18 mouse cellular contexts compared by ENCODE assay signal in the genomic region with DNA sequence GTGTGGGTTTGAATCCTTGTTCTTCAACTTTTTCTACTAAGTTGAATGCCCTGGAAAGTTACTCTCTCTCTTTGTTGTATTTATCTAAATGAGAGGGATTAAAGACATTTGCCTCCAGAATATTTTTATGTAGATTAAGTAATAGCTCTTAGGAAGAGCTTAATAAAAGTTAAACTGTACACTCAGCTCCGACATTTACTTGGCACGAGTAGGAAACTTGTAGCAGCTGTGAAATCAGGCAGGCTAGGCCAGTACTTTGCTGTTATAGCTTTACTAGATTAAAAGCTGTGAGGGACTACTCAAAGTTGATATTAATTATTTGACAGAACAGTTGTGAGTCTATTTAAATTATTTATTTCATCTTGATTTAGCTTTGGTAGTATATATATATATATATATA. TPM values are rescaled to one million over a fixed set of nuclear protein-coding genes. Genes with fewer than 3 reads are reported as not detected.
"Had no signal": no experiment of that assay in that cellular context is flagged by ENCODE, and none has a peak within 500 bp of the region (broad histone marks: within the 10 kb centered on the region; RNA-seq: fewer than 3 reads in every experiment).

No protein-coding gene starts in this region.

- H3K27ac ChIP-seq: left cerebral cortex, adult 2 months; limb, embryonic 10.5 days; liver, embryonic 15.5 days; midbrain, embryonic 13.5 days had no signal

- H3K36me3 ChIP-seq: limb, embryonic 10.5 days; liver, embryonic 15.5 days; midbrain, embryonic 13.5 days had no signal

- H3K27me3 ChIP-seq: liver, embryonic 15.5 days; midbrain, embryonic 13.5 days had no signal

- ATAC-seq: hindbrain, embryonic 16.5 days; inflammation-experienced regulatory T-cells, adult 6 months; intestine, postnatal 0 days; midbrain, embryonic 13.5 days had no signal

- DNase-seq: lung, postnatal 10 days; right cerebral cortex, postnatal 14 days; thymus, adult 18-20 months; thymus, postnatal 14 days had no signal

- H3K9ac ChIP-seq: liver, embryonic 15.5 days; midbrain, embryonic 13.5 days had no signal

- H3K4me1 ChIP-seq: limb, embryonic 10.5 days; liver, embryonic 15.5 days; midbrain, embryonic 13.5 days had no signal

- H3K4me3 ChIP-seq: left cerebral cortex, adult 2 months; limb, embryonic 10.5 days; liver, embryonic 15.5 days; midbrain, embryonic 13.5 days had no signal

- H3K9me3 ChIP-seq: limb, embryonic 10.5 days; liver, embryonic 15.5 days; midbrain, embryonic 13.5 days had no signal

- H3K4me2 ChIP-seq: liver, embryonic 11.5 days; liver, embryonic 15.5 days; midbrain, embryonic 13.5 days had no signal

RNA-seq across cellular contexts. Expression of gene Fmo3, which starts 19.2 kb away (rescaled TPM):
- total RNA-seq: layer of hippocampus, postnatal 25 days; left cerebral cortex, adult 2 months; left cerebral cortex, postnatal 14 days; megakaryocyte progenitor cell, adult 5-6 weeks; midbrain, postnatal 0 days had no signal
- polyA plus RNA-seq: hindbrain, embryonic 16.5 days; inflammation-experienced regulatory T-cells, adult 6 months; intestine, postnatal 0 days; kidney, embryonic 14.5 days; limb, embryonic 10.5 days; liver, embryonic 11.5 days; liver, embryonic 15.5 days; midbrain, embryonic 13.5 days; midbrain, postnatal 0 days; neural tube, embryonic 14.5 days had no signal
